Mouse (Mus musculus): ENCODE measurements at regions not wholly inside any gene's neighbourhood (a gene's known extent, or its start where the extent isn't known, plus 50 kb on each side); places are given as distances from the start of the nearest gene placed in this dataset.
A peak's percentile ranks its signal among the peaks of the same experiment; 100 is the strongest.

GRCm38 (mm10) chr4:55134339-55134738 lies 189.5 kb downstream of the Zfp462 start:
- Histone ChIP-seq H3K36me3 (no peaks in the 10 kb centered on the region), H3K27me3 (no peaks in the 10 kb centered on the region; the same call in 1 of the 2 replicates), H3K4me1 (replicated peaks) (no peaks in the 10 kb centered on the region; the same call in 1 of the 2 replicates), H3K9me3 (no peaks in the 10 kb centered on the region), H3K4me2 (no peak overlapping the region), H3K27ac (replicated peaks) (no peak overlapping the region), H3K4me3 (no peak overlapping the region), H3K9ac (no peak overlapping the region)
- no peak for ATAC-seq (ENCODE audit: low read depth)
- WGBS, result 93% methylated on average over 4 of the region's 4 CpGs

GRCm38 (mm10) chr4:55134791-55135190 lies 189.9 kb downstream of the Zfp462 start:
- ATAC-seq (ENCODE audit: low read depth), result no peak

GRCm38 (mm10) chr4:55136283-55136682 lies 191.4 kb downstream of the Zfp462 start:
- ATAC-seq (ENCODE audit: low read depth), result no peak
- no peak overlapping the region for H3K9ac ChIP-seq
- H3K4me3 ChIP-seq, result no peak overlapping the region
- H3K27ac ChIP-seq (replicated peaks), result no peak overlapping the region
- no peaks in the 10 kb centered on the region for H3K36me3 ChIP-seq
- no peaks in the 10 kb centered on the region for H3K9me3 ChIP-seq
- peak overlapping the region; percentile 24; the same call in 1 of the 2 replicates for H3K4me2 ChIP-seq
- 6% methylated on average over 9 of the region's 9 CpGs for WGBS
- H3K27me3 ChIP-seq, result no peaks in the 10 kb centered on the region; the same call in 1 of the 2 replicates
- no peaks in the 10 kb centered on the region; the same call in 1 of the 2 replicates for H3K4me1 ChIP-seq (replicated peaks)

More at GRCm38 (mm10) chr4:55134791-55135190, 189.9 kb downstream of the Zfp462 start:
- Histone ChIP-seq H3K27ac (replicated peaks) (no peak overlapping the region), H3K9ac (no peak overlapping the region), H3K4me1 (replicated peaks) (no peaks in the 10 kb centered on the region; the same call in 1 of the 2 replicates), H3K27me3 (no peaks in the 10 kb centered on the region; the same call in 1 of the 2 replicates), H3K9me3 (no peaks in the 10 kb centered on the region), H3K4me2 (no peak overlapping the region), H3K4me3 (no peak overlapping the region), H3K36me3 (no peaks in the 10 kb centered on the region)
- WGBS, result 49% methylated on average over 4 of the region's 4 CpGs

- no peak overlapping the region for H3K4me2 ChIP-seq
- no peaks in the 10 kb centered on the region; the same call in 1 of the 2 replicates for H3K4me1 ChIP-seq (replicated peaks)
- H3K9me3 ChIP-seq, result no peaks in the 10 kb centered on the region
- no peak overlapping the region for H3K9ac ChIP-seq
- H3K27me3 ChIP-seq, result no peaks in the 10 kb centered on the region; the same call in 1 of the 2 replicates
- no peak for ATAC-seq (ENCODE audit: low read depth)
- H3K36me3 ChIP-seq, result no peaks in the 10 kb centered on the region
- no peak overlapping the region for H3K27ac ChIP-seq (replicated peaks)
- WGBS, result 91% methylated on average over 2 of the region's 2 CpGs
- H3K4me3 ChIP-seq, result no peak overlapping the region
These were observed 193.0 kb downstream of the Zfp462 start for GRCm38 (mm10) chr4:55137781-55138394.

- no peak for ATAC-seq (ENCODE audit: low read depth)
- H3K4me3 ChIP-seq, result no peak overlapping the region
- no peaks in the 10 kb centered on the region for H3K9me3 ChIP-seq
- H3K9ac ChIP-seq, result no peak overlapping the region
- no peak overlapping the region for H3K27ac ChIP-seq (replicated peaks)
- peaks cover 7% of the 10 kb centered on the region for H3K4me1 ChIP-seq (replicated peaks)
- H3K4me2 ChIP-seq, result no peak overlapping the region
- H3K27me3 ChIP-seq, result no peaks in the 10 kb centered on the region; the same call in 1 of the 2 replicates
- H3K36me3 ChIP-seq, result no peaks in the 10 kb centered on the region
These were observed 196.5 kb downstream of the Zfp462 start for GRCm38 (mm10) chr4:55141317-55141716.

GRCm38 (mm10) chr4:55141923-55142732 lies 197.3 kb downstream of the Zfp462 start:
- H3K27me3 ChIP-seq, result no peaks in the 10 kb centered on the region
- H3K4me1 ChIP-seq (replicated peaks), result peaks cover 9% of the 10 kb centered on the region
- no peak overlapping the region for H3K9ac ChIP-seq
- WGBS, result 75% methylated on average over 8 of the region's 8 CpGs
- no peaks in the 10 kb centered on the region for H3K36me3 ChIP-seq
- H3K27ac ChIP-seq (replicated peaks), result no peak overlapping the region
- H3K9me3 ChIP-seq, result no peaks in the 10 kb centered on the region
- no peak overlapping the region for H3K4me2 ChIP-seq
- no peak for ATAC-seq (ENCODE audit: low read depth)
- H3K4me3 ChIP-seq, result no peak overlapping the region

GRCm38 (mm10) chr4:55143400-55143799 lies 198.6 kb downstream of the Zfp462 start:
- Histone ChIP-seq H3K9ac (no peak overlapping the region), H3K27ac (replicated peaks) (no peak overlapping the region), H3K4me1 (replicated peaks) (peaks cover 9% of the 10 kb centered on the region), H3K4me2 (no peak overlapping the region), H3K36me3 (no peaks in the 10 kb centered on the region), H3K27me3 (no peaks in the 10 kb centered on the region), H3K4me3 (no peak overlapping the region), H3K9me3 (no peaks in the 10 kb centered on the region)
- no peak for ATAC-seq (ENCODE audit: low read depth)

GRCm38 (mm10) chr4:55144995-55145394 lies 200.1 kb downstream of the Zfp462 start:
- no peaks in the 10 kb centered on the region for H3K27me3 ChIP-seq
- H3K4me3 ChIP-seq, result no peak overlapping the region
- peaks cover 9% of the 10 kb centered on the region for H3K4me1 ChIP-seq (replicated peaks)
- ATAC-seq (ENCODE audit: low read depth), result no peak; the same call in 1 of the 2 replicates
- no peak overlapping the region for H3K4me2 ChIP-seq
- 33% methylated on average over 1 of the region's 1 CpGs for WGBS
- no peak overlapping the region for H3K9ac ChIP-seq
- no peaks in the 10 kb centered on the region for H3K9me3 ChIP-seq
- no peak overlapping the region for H3K27ac ChIP-seq (replicated peaks)
- H3K36me3 ChIP-seq, result no peaks in the 10 kb centered on the region

GRCm38 (mm10) chr4:55145968-55146367 lies 201.1 kb downstream of the Zfp462 start:
- H3K36me3 ChIP-seq, result no peaks in the 10 kb centered on the region
- H3K27me3 ChIP-seq, result no peaks in the 10 kb centered on the region
- peaks cover 9% of the 10 kb centered on the region for H3K4me1 ChIP-seq (replicated peaks)
- WGBS, result 32% methylated on average over 8 of the region's 8 CpGs
- no peak overlapping the region for H3K27ac ChIP-seq (replicated peaks)
- H3K9me3 ChIP-seq, result no peaks in the 10 kb centered on the region
- H3K4me3 ChIP-seq, result no peak overlapping the region
- ATAC-seq (ENCODE audit: low read depth), result no peak
- H3K9ac ChIP-seq, result no peak overlapping the region
- no peak overlapping the region for H3K4me2 ChIP-seq

- 58% methylated on average over 1 of the region's 1 CpGs for WGBS
- no peak overlapping the region for H3K9ac ChIP-seq
These were observed 201.5 kb upstream of the Rad23b start for GRCm38 (mm10) chr4:55148380-55148779.

GRCm38 (mm10) chr4:55154556-55154955 lies 195.3 kb upstream of the Rad23b start:
- Histone ChIP-seq H3K9ac (no peak overlapping the region), H3K4me2 (no peak overlapping the region), H3K4me3 (no peak overlapping the region), H3K9me3 (no peaks in the 10 kb centered on the region), H3K27ac (replicated peaks) (no peak overlapping the region), H3K36me3 (no peaks in the 10 kb centered on the region), H3K4me1 (replicated peaks) (no peaks in the 10 kb centered on the region), H3K27me3 (no peaks in the 10 kb centered on the region)
- ATAC-seq (ENCODE audit: low read depth), result no peak
- 84% methylated on average over 3 of the region's 3 CpGs for WGBS

More at GRCm38 (mm10) chr4:55148380-55148779, 201.5 kb upstream of the Rad23b start:
- H3K4me1 ChIP-seq (replicated peaks), result peaks cover 9% of the 10 kb centered on the region
- H3K36me3 ChIP-seq, result no peaks in the 10 kb centered on the region
- H3K27me3 ChIP-seq, result no peaks in the 10 kb centered on the region
- H3K4me2 ChIP-seq, result no peak overlapping the region
- no peak overlapping the region for H3K27ac ChIP-seq (replicated peaks)
- ATAC-seq (ENCODE audit: low read depth), result no peak
- no peaks in the 10 kb centered on the region for H3K9me3 ChIP-seq
- no peak overlapping the region for H3K4me3 ChIP-seq

- Histone ChIP-seq H3K4me1 (replicated peaks) (no peaks in the 10 kb centered on the region), H3K27me3 (no peaks in the 10 kb centered on the region), H3K9ac (no peak overlapping the region), H3K4me3 (no peak overlapping the region), H3K4me2 (no peak overlapping the region), H3K9me3 (no peaks in the 10 kb centered on the region), H3K27ac (replicated peaks) (no peak overlapping the region), H3K36me3 (no peaks in the 10 kb centered on the region)
- 84% methylated on average over 6 of the region's 6 CpGs for whole genome bisulfite sequencing
- ATAC-seq (ENCODE audit: low read depth), result no peak
These were observed 191.6 kb upstream of the Rad23b start for GRCm38 (mm10) chr4:55158166-55158739.
